Mouse (Mus musculus): ENCODE results near the gene Pde10a. TPM values are rescaled to one million over a fixed set of nuclear protein-coding genes. Genes with fewer than 3 reads are reported as not detected.

Pde10a gene
- polyA plus RNA-seq, 1 experiment from 2014 or later: 1.5 TPM

GRCm38 (mm10) chr17:8499564-8500117, 25.5 kb upstream of the Pde10a start:
- Histone ChIP-seq H3K4me2 (no peak overlapping the region), H3K9me3 (no peaks in the 10 kb centered on the region), H3K36me3 (no peaks in the 10 kb centered on the region), H3K9ac (no peak overlapping the region), H3K27ac (0 out of 2 replicates have a peak overlapping the region, but pooled peaks have one; percentile 2), H3K27me3 (0 out of 2 replicates have a peak, but pooled peaks cover 9% of the 10 kb centered on the region), H3K4me3 (no peak overlapping the region), H3K4me1 (0 out of 2 replicates have a peak, but pooled peaks cover 3% of the 10 kb centered on the region)
- WGBS: 55% methylated on average over 4 of the region's 4 CpGs
- ATAC-seq (ENCODE audit: borderline replicate concordance, extremely low read depth, low FRiP score, low TSS enrichment): peak; percentile 77

- Histone ChIP-seq H3K36me3 (no peaks in the 10 kb centered on the region), H3K4me3 (no peak overlapping the region), H3K27me3 (peaks cover 15% of the 10 kb centered on the region; the same call in 1 of the 2 replicates), H3K4me2 (no peak overlapping the region), H3K4me1 (peaks cover 25% of the 10 kb centered on the region), H3K9me3 (no peaks in the 10 kb centered on the region), H3K9ac (no peak overlapping the region), H3K27ac (no peak overlapping the region)
- no peak for ATAC-seq (ENCODE audit: borderline replicate concordance, extremely low read depth, low FRiP score, low TSS enrichment)
- WGBS: 75% methylated on average over 3 of the region's 3 CpGs
Observed at GRCm38 (mm10) chr17:8504381-8504780, 20.8 kb upstream of the Pde10a start.

GRCm38 (mm10) chr17:8505669-8506426, 19.3 kb upstream of the Pde10a start:
- peak overlapping the region; percentile 22 for H3K4me3 ChIP-seq
- H3K9ac ChIP-seq: no peak overlapping the region
- no peaks in the 10 kb centered on the region for H3K36me3 ChIP-seq
- ATAC-seq (ENCODE audit: borderline replicate concordance, extremely low read depth, low FRiP score, low TSS enrichment): peak; percentile 88
- no peaks in the 10 kb centered on the region for H3K9me3 ChIP-seq
- peaks cover 23% of the 10 kb centered on the region for H3K4me1 ChIP-seq
- peaks cover 15% of the 10 kb centered on the region; the same call in 1 of the 2 replicates for H3K27me3 ChIP-seq
- WGBS: 1% methylated on average over 20 of the region's 20 CpGs
- H3K4me2 ChIP-seq: peak overlapping the region; percentile 56
- H3K27ac ChIP-seq: no peak overlapping the region

GRCm38 (mm10) chr17:8506726-8507125, 18.4 kb upstream of the Pde10a start:
- Histone ChIP-seq H3K4me3 (no peak overlapping the region), H3K27ac (no peak overlapping the region), H3K9ac (no peak overlapping the region), H3K9me3 (no peaks in the 10 kb centered on the region), H3K4me2 (no peak overlapping the region), H3K4me1 (peaks cover 23% of the 10 kb centered on the region), H3K36me3 (no peaks in the 10 kb centered on the region), H3K27me3 (peaks cover 15% of the 10 kb centered on the region; the same call in 1 of the 2 replicates)
- 58% methylated on average over 6 of the region's 6 CpGs for WGBS
- no peak for ATAC-seq (ENCODE audit: borderline replicate concordance, extremely low read depth, low FRiP score, low TSS enrichment)

GRCm38 (mm10) chr17:8507654-8508053, 17.5 kb upstream of the Pde10a start:
- WGBS: 6% methylated on average over 3 of the region's 3 CpGs
- ATAC-seq (ENCODE audit: borderline replicate concordance, extremely low read depth, low FRiP score, low TSS enrichment): no peak
- Histone ChIP-seq H3K4me1 (peaks cover 23% of the 10 kb centered on the region), H3K4me2 (no peak overlapping the region), H3K9ac (no peak overlapping the region), H3K9me3 (no peaks in the 10 kb centered on the region), H3K27ac (no peak overlapping the region), H3K36me3 (no peaks in the 10 kb centered on the region), H3K27me3 (peaks cover 9% of the 10 kb centered on the region; the same call in 1 of the 2 replicates), H3K4me3 (no peak overlapping the region)

GRCm38 (mm10) chr17:8508305-8509141, 16.6 kb upstream of the Pde10a start:
- Histone ChIP-seq H3K4me2 (peak overlapping the region; percentile 38; the same call in 1 of the 2 replicates), H3K27ac (no peak overlapping the region), H3K4me1 (peaks cover 23% of the 10 kb centered on the region), H3K9me3 (no peaks in the 10 kb centered on the region), H3K9ac (no peak overlapping the region), H3K4me3 (0 out of 2 replicates have a peak overlapping the region, but pooled peaks have one; percentile 4), H3K36me3 (no peaks in the 10 kb centered on the region), H3K27me3 (peaks cover 6% of the 10 kb centered on the region; the same call in 1 of the 2 replicates)
- ATAC-seq (ENCODE audit: borderline replicate concordance, extremely low read depth, low FRiP score, low TSS enrichment): peak; percentile 90
- 1% methylated on average over 16 of the region's 16 CpGs for WGBS

- no peak overlapping the region for H3K9ac ChIP-seq
- no peaks in the 10 kb centered on the region for H3K9me3 ChIP-seq
- no peaks in the 10 kb centered on the region for H3K4me1 ChIP-seq
- WGBS: 78% methylated on average over 6 of the region's 6 CpGs
- no peak overlapping the region for H3K27ac ChIP-seq
- H3K36me3 ChIP-seq: no peaks in the 10 kb centered on the region
- H3K4me2 ChIP-seq: no peak overlapping the region
- no peak overlapping the region for H3K4me3 ChIP-seq
- no peak for ATAC-seq (ENCODE audit: borderline replicate concordance, extremely low read depth, low FRiP score, low TSS enrichment)
- H3K27me3 ChIP-seq: peaks cover 2% of the 10 kb centered on the region; the same call in 1 of the 2 replicates
Observed at GRCm38 (mm10) chr17:8516006-8516405, 9.2 kb upstream of the Pde10a start.

- no peak for ATAC-seq (ENCODE audit: borderline replicate concordance, extremely low read depth, low FRiP score, low TSS enrichment)
- peaks cover 17% of the 10 kb centered on the region for H3K4me1 ChIP-seq
- H3K9me3 ChIP-seq: no peaks in the 10 kb centered on the region
- H3K4me2 ChIP-seq: peak overlapping the region; percentile 98
- peaks cover 65% of the 10 kb centered on the region for H3K27me3 ChIP-seq
- H3K9ac ChIP-seq: no peak overlapping the region
- peak overlapping the region; percentile 47 for H3K4me3 ChIP-seq
- no peaks in the 10 kb centered on the region for H3K36me3 ChIP-seq
- H3K27ac ChIP-seq: no peak overlapping the region
- WGBS: 20% methylated on average over 3 of the region's 3 CpGs
Observed at GRCm38 (mm10) chr17:8523986-8524385, 1.2 kb upstream of the Pde10a start.

GRCm38 (mm10) chr17:8524387-8525165, 596 bp upstream of the Pde10a start:
- Histone ChIP-seq H3K9ac (peak overlapping the region; percentile 36; the same call in 1 of the 2 replicates), H3K36me3 (no peaks in the 10 kb centered on the region), H3K9me3 (no peaks in the 10 kb centered on the region), H3K4me1 (peaks cover 17% of the 10 kb centered on the region), H3K4me3 (peak overlapping the region; percentile 47), H3K27me3 (peaks cover 65% of the 10 kb centered on the region), H3K4me2 (peak overlapping the region; percentile 98), H3K27ac (no peak overlapping the region)
- WGBS: under 1% methylated on average over 40 of the region's 45 CpGs
- peak; percentile 85 for ATAC-seq (ENCODE audit: borderline replicate concordance, extremely low read depth, low FRiP score, low TSS enrichment)

- peak overlapping the region; percentile 47 for H3K4me3 ChIP-seq
- H3K9me3 ChIP-seq: no peaks in the 10 kb centered on the region
- H3K4me2 ChIP-seq: peak overlapping the region; percentile 98
- no peak for ATAC-seq (ENCODE audit: borderline replicate concordance, extremely low read depth, low FRiP score, low TSS enrichment)
- H3K27ac ChIP-seq: no peak overlapping the region
- peaks cover 17% of the 10 kb centered on the region for H3K4me1 ChIP-seq
- peaks cover 63% of the 10 kb centered on the region for H3K27me3 ChIP-seq
- no peak overlapping the region for H3K9ac ChIP-seq
- H3K36me3 ChIP-seq: no peaks in the 10 kb centered on the region
- WGBS: 6% methylated on average over 21 of the region's 21 CpGs
Observed at GRCm38 (mm10) chr17:8525971-8526740, 984 bp downstream of the Pde10a start.

Data from lung, embryonic 15.5 days (tissue).